Mouse (Mus musculus) gastrocnemius, postnatal 4 days (tissue): ENCODE results near the gene Gm49336. TPM values are rescaled to one million over a fixed set of nuclear protein-coding genes. Genes with fewer than 3 reads are reported as not detected.
A peak's percentile ranks its signal among the peaks of the same experiment; 100 is the strongest.

Source experiments
- DNase-seq, 2 experiments: peaks; one replicate each; pipeline ENCODE4 v3.0.0; 2021 to 2022; ENCODE audit warnings: low spot score in 2 of 2, mixed read lengths in 2 of 2
- total RNA-seq, 2 experiments: library from RNA; stranded (reverse); gene quantifications; 2 replicates each; pipeline ENCODE4 v1.2.3; 2021

The Gm49336 gene
- total RNA-seq, 2 experiments from 2014 or later, result 37.4 to 45.4 TPM

- DNase-seq, result no peak
Observed at GRCm38 (mm10) chr14:60250366-60250765, 941 bp downstream of the Gm49336 start.

GRCm38 (mm10) chr14:60238551-60238950, 12.8 kb downstream of the Gm49336 start:
- DNase-seq, result no peak

DNA sequence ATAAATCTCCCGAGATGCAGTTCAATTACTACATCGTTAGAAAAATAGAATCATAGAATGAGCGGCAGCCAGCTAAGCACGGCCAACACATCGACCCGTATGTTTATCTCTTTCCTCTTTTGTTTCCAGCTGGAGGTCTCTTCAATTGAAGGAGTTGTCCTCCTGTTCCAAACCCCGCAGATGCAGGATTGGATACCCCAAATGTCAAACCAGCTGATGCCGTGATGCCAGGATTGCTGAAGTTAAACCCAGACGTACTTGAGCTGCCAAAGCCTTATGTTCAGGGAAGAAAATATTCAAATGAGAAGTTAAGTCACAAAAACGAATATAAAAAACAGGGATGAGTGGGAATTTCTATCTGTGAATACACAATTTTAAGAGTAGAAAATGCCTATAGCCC, 31.4 kb downstream of the Gm49336 start:
- DNase-seq, result no peak

DNA sequence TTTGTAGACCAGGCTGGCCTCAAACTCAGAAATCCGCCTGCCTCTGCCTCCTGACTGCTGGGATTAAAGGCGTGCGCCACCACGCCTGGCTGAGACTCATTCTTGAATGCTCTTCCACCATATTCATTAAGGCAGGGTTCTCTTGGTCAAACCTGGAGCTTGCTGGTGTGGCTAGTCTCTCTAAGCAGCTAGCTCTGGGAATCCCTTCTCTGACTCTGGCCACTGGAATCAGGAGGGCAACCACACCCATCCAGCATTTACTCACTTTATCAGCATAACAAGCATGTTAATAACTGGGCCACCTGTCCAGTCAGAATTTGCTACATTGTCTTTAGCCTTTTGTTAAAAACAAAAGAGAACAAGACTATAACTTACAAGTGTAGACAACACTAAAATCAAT, 33.7 kb downstream of the Gm49336 start:
- DNase-seq, result no peak

- DNase-seq, result no peak
Observed at GRCm38 (mm10) chr14:60216125-60216524, 35.2 kb downstream of the Gm49336 start.

DNA sequence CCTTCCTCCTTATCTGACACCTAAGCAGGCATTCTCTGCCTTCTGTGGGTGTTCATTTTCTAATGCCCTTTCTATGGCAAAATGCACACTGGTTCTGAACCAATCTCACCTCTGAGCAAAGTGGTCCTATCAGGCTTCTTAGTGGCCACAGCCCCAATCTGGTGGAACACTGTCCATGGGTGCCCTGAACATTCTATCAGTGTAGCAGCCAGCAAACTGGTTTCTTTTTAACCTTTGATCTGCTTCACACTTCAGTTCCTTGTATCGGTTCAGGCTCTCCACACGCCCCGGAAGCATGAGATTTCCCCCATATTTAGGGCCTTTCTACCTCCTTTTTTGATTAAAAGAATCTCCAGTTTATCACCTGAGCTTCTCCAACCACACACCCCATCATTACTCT, 36.3 kb downstream of the Gm49336 start:
- DNase-seq, result no peak

DNA sequence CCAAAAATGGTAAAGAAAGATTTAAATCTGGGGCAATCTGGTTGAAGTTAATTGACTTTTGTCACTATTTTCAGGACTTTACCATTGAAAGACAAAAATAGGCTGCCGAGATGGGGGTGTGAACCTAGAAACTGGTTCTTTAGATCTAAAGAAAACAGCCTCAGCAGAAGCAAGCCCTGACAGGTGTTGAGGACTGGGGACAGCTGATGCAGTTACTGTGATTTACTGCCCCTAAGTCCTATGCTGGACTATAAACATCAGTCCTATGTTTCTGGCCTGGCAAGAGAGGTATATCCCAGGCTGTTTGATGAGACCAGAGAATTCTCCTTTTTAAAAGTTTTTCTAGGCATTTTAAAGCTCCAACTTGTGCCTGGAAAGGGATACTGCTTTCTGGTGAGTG, 37.3 kb downstream of the Gm49336 start:
- no peak for DNase-seq

DNA sequence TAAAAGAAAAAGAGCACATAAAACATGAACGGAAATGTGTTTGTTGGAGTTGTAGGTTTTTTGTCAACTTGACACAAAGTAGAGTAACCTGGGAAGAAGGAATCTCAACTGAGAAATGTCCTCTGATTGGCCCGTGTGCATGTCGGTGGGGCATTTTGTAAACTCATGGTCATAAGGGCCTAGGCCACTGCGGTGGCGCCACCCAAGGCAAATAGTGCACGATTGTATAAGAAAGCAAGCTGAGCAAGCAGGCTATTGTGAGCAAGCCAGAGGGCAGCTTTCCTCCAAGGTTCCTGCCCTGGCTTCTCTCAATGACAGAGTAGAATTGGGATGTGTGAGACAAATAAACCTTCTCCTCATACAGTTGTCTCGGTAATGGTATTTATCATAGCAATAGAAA, 42.1 kb downstream of the Gm49336 start:
- DNase-seq, result no peak

- no peak for DNase-seq
Observed at GRCm38 (mm10) chr14:60204993-60205392, 46.3 kb downstream of the Gm49336 start.

GRCm38 (mm10) chr14:60196884-60197283, 54.4 kb downstream of the Gm49336 start, which contains the start of gene Atp8a2:
Atp8a2 (minus strand) TSS chr14:60197179.
- no peak for DNase-seq

DNA sequence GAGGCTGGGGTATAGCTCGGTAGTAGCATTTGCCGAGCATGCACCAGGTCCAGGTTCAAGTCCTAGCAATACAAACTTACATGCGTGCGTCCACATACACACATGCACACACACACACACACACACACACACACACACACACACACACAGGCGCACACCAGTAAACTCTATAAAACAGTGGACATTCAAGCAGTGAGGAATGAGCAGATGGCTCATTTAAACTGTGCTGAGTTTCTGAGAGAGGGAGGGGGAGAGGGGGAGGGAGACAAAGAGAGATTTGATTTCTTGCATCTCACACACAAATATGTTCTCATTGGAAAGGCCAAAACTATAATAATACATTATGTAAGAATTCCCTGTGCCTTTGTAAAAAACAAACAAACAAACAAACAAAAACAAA, 55.3 kb downstream of the Gm49336 start:
- no peak for DNase-seq

DNA sequence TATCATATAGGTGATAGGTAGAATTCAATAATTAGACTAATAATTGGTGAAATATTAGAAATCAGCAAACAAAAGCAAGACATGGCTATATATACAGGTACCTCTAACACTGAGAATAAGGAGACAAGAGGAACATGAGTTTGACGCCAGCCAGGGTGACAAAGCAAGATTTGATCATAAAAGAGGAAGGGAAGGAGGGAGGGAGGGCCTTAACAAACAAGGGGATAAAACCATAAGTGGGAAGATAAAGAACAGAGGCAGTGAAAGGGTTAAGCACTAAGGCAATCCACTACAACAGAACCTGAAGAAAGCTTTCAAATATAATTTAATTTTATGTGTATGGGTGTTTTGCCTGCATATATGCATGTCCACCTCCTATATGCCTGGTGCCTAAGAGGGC, 56.7 kb downstream of the Gm49336 start:
- DNase-seq, result no peak

DNA sequence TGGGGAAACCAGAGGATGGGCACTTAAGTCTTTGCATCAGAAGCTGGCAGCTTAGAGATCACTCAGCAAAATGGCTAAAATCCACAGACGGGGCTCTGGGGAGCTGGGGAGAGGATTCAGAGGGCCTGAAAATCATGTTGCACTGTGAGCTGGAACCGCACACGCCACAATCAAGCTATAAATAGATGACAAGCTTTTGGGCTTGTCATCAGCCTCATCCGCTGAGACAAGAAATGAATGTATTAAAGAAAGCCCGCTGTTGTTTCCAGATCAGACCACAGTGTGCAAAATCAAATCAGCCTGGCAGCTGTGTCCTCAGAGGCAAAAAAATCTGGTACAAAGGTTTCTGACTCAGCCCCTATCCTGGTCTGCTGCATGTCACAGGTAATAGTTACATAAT, 61.5 kb downstream of the Gm49336 start:
- no peak for DNase-seq

- no peak for DNase-seq
Observed at GRCm38 (mm10) chr14:60188201-60188825, 63.0 kb downstream of the Gm49336 start.

DNA sequence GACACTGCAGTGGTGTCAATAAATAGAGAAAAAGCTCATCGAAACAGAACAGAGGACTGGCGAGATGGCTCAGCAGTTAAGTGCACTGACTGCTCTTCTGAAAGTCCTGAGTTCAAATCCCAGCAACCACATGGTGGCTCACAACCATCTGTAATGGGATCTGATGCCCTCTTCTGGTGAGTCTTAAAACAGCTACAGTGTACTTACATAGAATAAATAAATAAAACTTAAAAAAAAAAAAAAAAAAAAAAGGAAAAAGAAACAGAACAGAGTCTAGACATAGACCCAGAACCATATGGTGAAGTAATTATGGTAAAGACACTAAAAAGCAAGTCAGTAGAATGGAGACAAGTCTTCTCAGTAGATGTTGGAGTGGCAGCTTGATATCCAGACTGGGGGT, 70.0 kb downstream of the Gm49336 start:
- DNase-seq, result no peak

DNA sequence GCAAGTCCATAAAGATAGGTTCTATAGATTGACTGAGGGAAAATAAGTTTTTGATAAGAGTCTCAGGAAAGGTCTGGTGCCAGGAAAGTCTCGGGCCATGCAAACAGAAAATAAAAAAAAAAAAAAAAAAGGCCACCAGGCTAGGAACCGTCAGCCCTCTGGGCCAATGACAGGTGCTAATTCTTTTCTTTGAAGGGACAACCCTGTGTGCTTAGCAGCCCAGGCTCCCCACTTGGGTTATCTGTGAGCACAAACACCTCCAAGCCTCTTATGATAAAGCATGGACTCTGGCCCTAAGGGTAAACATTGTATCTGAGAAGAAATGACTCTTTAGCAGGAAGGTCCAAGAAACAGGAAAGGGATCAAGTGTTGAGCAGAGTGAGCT, 72.7 kb downstream of the Gm49336 start:
- no peak for DNase-seq

DNA sequence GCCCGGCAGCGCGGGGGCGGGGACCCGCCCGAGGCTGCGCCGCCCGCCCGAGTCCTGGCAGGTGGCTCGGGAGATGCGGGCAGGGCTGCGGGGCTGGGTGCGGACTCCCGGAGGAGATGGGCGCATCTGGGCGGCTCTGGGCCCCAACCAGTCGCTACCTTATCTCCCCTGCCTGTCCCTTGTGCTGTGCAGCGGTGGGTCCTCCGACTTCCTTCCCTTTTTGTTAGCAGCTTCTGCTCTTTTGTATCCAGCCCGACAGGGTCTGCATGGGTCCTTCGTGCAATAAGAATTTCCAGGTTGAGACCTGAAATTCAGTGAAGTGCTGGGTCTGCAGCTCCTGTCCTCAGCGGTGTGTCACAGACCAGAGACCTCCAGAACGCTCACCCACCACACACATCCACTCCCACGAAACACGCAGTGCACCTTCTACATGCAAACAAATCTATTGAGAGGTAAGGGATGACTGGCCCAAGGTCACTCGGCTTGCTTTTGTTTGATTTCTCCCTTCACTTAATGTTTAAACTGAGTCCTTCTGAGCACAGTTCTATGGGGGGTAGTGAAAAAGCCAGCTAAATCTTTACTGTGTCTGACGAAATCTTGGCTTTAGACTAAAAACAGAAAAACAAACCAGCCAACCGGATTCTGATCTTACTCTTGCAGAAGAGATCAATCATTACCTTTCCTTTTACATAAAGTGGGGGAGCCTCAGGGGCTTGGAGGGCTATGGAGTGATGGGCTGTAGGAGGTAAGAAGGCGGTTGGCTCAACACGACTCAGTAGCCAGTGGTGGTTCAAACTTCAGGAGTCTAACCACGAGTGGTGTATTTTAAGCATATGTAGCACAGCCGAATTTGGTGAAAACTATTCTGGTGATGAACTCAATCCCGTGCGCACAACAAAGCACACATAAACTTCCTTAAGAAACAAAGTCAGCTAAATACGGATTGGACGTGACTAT, 73.4 kb downstream of the Gm49336 start:
- DNase-seq, result no peak

- DNase-seq, result peak; percentile 27 to 28
Observed at GRCm38 (mm10) chr14:60176891-60177613, 74.3 kb downstream of the Gm49336 start.

- no peak for DNase-seq
Observed at GRCm38 (mm10) chr14:60176469-60176890, 74.8 kb downstream of the Gm49336 start.

DNA sequence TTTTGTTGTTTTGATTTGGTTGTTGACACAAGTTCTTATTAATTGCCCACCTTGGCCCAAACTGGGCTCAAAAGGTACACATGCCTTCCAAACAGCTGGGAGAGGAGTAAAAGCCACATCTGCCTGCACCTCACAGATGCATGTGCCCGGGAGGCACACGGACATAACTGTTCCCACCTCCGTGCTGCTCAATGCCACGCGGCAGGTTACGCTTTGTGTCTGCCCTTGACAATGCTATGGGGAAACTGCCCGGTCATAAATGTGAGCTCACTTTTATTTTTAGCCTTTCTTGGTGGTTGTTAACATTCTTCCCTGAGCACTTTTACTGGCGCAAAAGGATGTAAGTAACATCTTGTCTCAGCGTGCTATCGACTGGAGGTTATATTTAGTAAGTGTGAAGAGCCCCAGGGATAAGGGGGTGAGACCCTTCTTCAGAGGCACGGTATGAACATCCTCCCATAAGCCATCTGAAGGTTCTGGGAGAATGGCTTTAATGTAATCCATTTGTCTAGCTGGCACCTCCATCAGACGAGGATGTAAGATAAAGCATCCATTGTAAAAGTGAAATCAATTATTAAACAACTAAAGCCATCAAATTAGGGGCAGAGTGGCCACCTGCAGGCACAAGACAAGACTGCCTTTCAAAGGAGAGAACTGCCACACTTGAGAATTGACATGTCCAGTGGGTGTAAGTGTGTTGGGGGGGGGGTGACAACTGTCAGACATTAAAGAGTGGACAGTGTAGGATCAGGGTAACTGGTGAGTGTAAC, 78.8 kb downstream of the Gm49336 start:
- no peak for DNase-seq
